Mouse (Mus musculus) C2C12 (cell line): ENCODE measurements around the gene Ttc8.

Experiments used
- CTCF ChIP-seq: IDR thresholded peaks from one replicate; pipeline ENCODE4 v1.5.1; 2011; ENCODE audit not compliant: control insufficient read depth, insufficient read depth, insufficient read length
- USF1 ChIP-seq: IDR thresholded peaks from one replicate; pipeline ENCODE4 v1.6.1; 2011; ENCODE audit warnings: low read depth, mild to moderate bottlenecking, control low read depth, moderate library complexity

DNA sequence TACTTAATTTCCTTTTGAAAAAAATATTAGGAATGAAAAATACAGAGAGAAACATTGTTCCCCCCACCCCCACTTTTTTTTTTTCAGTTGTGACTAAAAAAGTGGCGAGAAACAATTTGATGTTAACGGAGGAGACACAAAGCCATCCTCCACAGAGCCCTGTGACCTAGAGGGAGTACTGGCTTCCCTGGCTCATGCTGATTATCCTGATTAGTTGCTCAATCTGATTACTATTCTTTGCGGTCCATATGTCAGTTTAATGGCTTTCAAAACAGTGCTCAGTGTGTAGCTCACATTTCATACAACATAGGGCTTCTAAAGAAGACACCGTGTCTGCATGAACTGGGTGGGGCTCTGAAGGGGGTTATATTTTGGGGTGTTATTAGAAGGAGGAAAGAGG is 12.1 kb downstream of the Ttc8 start:
- TF ChIP-seq USF1 (no peak), CTCF (no peak)
